Comparison of ENCODE assay signal across 9 mouse cellular contexts in the genomic region with DNA sequence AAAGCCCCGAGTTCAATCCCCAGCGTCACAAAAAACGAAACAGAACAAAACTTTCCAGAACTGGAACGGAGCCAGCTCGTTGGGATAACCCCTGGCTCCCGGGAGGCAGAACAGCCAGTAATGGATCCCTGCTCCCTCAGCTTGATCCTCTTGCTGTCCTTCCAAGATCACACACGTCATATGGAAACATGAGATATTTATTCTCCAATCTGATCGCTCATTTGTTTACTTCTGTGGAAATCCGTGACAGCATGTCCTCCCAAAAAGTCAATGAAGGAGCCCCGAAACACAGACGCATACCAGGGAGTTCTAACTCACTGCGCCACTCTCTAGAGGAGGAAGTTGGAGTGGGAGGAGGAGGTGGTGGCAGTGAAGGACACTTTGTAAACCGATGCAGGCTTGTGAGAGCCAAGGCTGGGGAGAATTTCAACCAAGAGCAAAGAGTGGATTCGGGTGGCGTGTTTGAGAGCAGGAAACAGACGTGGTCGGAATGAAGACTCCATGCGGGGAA.
DNase-seq lines count a peak whose midpoint lies in the region; ATAC-seq lines count a peak whose summit lies in the region.
"Had no signal": no experiment of that assay in that cellular context is flagged by ENCODE, and none has a peak within 500 bp of the region (broad histone marks: within the 10 kb centered on the region; RNA-seq: fewer than 3 reads in every experiment).

No protein-coding gene starts in this region.

- no peaks in the 10 kb centered on the region for H3K27me3 ChIP-seq in embryonic facial prominence, embryonic 12.5 days
- no peaks in the 10 kb centered on the region; the same call in 1 of the 2 replicates for H3K27me3 ChIP-seq in hindbrain, embryonic 13.5 days
- H3K27me3 ChIP-seq: midbrain, embryonic 15.5 days had no signal

- no peak overlapping the region for H3K4me3 ChIP-seq in embryonic facial prominence, embryonic 12.5 days
- no peak overlapping the region for H3K4me3 ChIP-seq in hindbrain, embryonic 13.5 days
- H3K4me3 ChIP-seq: midbrain, embryonic 15.5 days had no signal

- H3K4me1 ChIP-seq in embryonic facial prominence, embryonic 12.5 days = peaks cover 36% of the 10 kb centered on the region
- H3K4me1 ChIP-seq in hindbrain, embryonic 13.5 days (replicated peaks) = peaks cover 33% of the 10 kb centered on the region

- 38% methylated on average over 18 of the region's 18 CpGs for WGBS in embryonic facial prominence, embryonic 12.5 days
- WGBS in hindbrain, embryonic 13.5 days = 66% methylated on average over 18 of the region's 18 CpGs

- H3K36me3 ChIP-seq in embryonic facial prominence, embryonic 12.5 days = no peaks in the 10 kb centered on the region
- no peaks in the 10 kb centered on the region for H3K36me3 ChIP-seq in hindbrain, embryonic 13.5 days
- H3K36me3 ChIP-seq: midbrain, embryonic 15.5 days had no signal

- no peak overlapping the region for H3K4me2 ChIP-seq in embryonic facial prominence, embryonic 12.5 days (replicated peaks)
- H3K4me2 ChIP-seq in hindbrain, embryonic 13.5 days = no peak overlapping the region
- H3K4me2 ChIP-seq: midbrain, embryonic 15.5 days had no signal

- H3K27ac ChIP-seq in embryonic facial prominence, embryonic 12.5 days = peak overlapping the region; percentile 90
- peak overlapping the region; percentile 59; the same call in 1 of the 2 replicates for H3K27ac ChIP-seq in hindbrain, embryonic 13.5 days
- H3K27ac ChIP-seq: midbrain, embryonic 15.5 days had no signal

- H3K9ac ChIP-seq in embryonic facial prominence, embryonic 12.5 days = no peak overlapping the region
- H3K9ac ChIP-seq in hindbrain, embryonic 13.5 days = no peak overlapping the region
- H3K9ac ChIP-seq: midbrain, embryonic 15.5 days had no signal

- no peak for DNase-seq in frontal cortex, adult 2 months (ENCODE audit: extremely low spot score in 1 of 2, low spot score in 1 of 2)
- peak; percentile 68 for DNase-seq in lung, postnatal 36 days
- DNase-seq in layer of hippocampus, postnatal 10 days (ENCODE audit: low spot score in 2 of 2) = no peak
- DNase-seq in urinary bladder, adult 18-20 months (ENCODE audit: low spot score in 2 of 2) = no peak
- no peak for DNase-seq in left cerebral cortex, adult 18-20 months (ENCODE audit: low spot score in 2 of 2)

- ATAC-seq in frontal cortex, adult (ENCODE audit: low TSS enrichment) = peak; percentile 47; the same call in 1 of the 2 replicates
- ATAC-seq in embryonic facial prominence, embryonic 12.5 days (ENCODE audit: insufficient number of reproducible peaks, insufficient read depth, low FRiP score, low TSS enrichment) = no peak
- no peak for ATAC-seq in hindbrain, embryonic 13.5 days (ENCODE audit: low FRiP score)
- ATAC-seq: midbrain, embryonic 15.5 days had no signal

- 0 out of 2 replicates have a peak, but pooled peaks cover 2% of the 10 kb centered on the region for H3K9me3 ChIP-seq in embryonic facial prominence, embryonic 12.5 days
- no peaks in the 10 kb centered on the region for H3K9me3 ChIP-seq in hindbrain, embryonic 13.5 days
- H3K9me3 ChIP-seq: midbrain, embryonic 15.5 days had no signal
